ENCODE assay signal across 22 mouse cellular contexts in genomic region chr2:32671147-32671546, GRCm38 (mm10). TPM values are rescaled to one million over a fixed set of nuclear protein-coding genes. Genes with fewer than 3 reads are reported as not detected.
"Had no signal": no experiment of that assay in that cellular context is flagged by ENCODE, and none has a peak within 500 bp of the region (broad histone marks: within the 10 kb centered on the region; RNA-seq: fewer than 3 reads in every experiment).

No protein-coding gene starts in this region.

- H3K27me3 ChIP-seq: limb, embryonic 13.5 days; liver, embryonic 12.5 days; liver, embryonic 15.5 days; lung, embryonic 15.5 days; megakaryocyte, embryonic 14.5 days; midbrain, embryonic 13.5 days; neural tube, embryonic 13.5 days had no signal

- H3K4me3 ChIP-seq: layer of hippocampus, adult 2 months; limb, embryonic 10.5 days; limb, embryonic 13.5 days; liver, embryonic 12.5 days; liver, embryonic 15.5 days; lung, embryonic 15.5 days; megakaryocyte, embryonic 14.5 days; midbrain, embryonic 10.5 days; midbrain, embryonic 13.5 days; myocyte; neural tube, embryonic 13.5 days had no signal

- H3K9me3 ChIP-seq: limb, embryonic 10.5 days; limb, embryonic 13.5 days; liver, embryonic 12.5 days; liver, embryonic 15.5 days; lung, embryonic 15.5 days; megakaryocyte, embryonic 14.5 days; midbrain, embryonic 10.5 days; midbrain, embryonic 13.5 days; neural tube, embryonic 13.5 days had no signal

- H3K4me1 ChIP-seq: limb, embryonic 13.5 days had no signal

- ATAC-seq: liver, embryonic 12.5 days; midbrain, embryonic 13.5 days; midbrain, embryonic 16.5 days had no signal

- H3K9ac ChIP-seq: limb, embryonic 13.5 days; liver, embryonic 12.5 days; liver, embryonic 15.5 days; lung, embryonic 15.5 days; midbrain, embryonic 13.5 days; neural tube, embryonic 13.5 days had no signal

- H3K27ac ChIP-seq: kidney, postnatal 0 days; layer of hippocampus, adult 2 months; limb, embryonic 10.5 days; limb, embryonic 13.5 days; liver, embryonic 12.5 days; liver, embryonic 15.5 days; lung, embryonic 15.5 days; midbrain, embryonic 10.5 days; midbrain, embryonic 13.5 days; neural tube, embryonic 13.5 days had no signal

- DNase-seq: layer of hippocampus, adult 9-11 months; liver; lung, adult 18-20 months; lung, postnatal 10 days; lung, postnatal 36 days; thymus, adult 18-20 months; thymus, postnatal 36 days had no signal

- H3K4me2 ChIP-seq: limb, embryonic 13.5 days; liver, embryonic 12.5 days; liver, embryonic 15.5 days; lung, embryonic 15.5 days; midbrain, embryonic 13.5 days; neural tube, embryonic 13.5 days had no signal

- H3K36me3 ChIP-seq: midbrain, embryonic 10.5 days; midbrain, embryonic 13.5 days; neural tube, embryonic 13.5 days had no signal

RNA-seq across cellular contexts. Expression of gene Eng, which starts 24.8 kb away (rescaled TPM):
- total RNA-seq: neutrophil, adult 5-6 weeks had no signal

RNA-seq across cellular contexts. Expression of gene Ak1, which starts 49.6 kb away (rescaled TPM):
- total RNA-seq: monocyte, adult 5-6 weeks; neutrophil, adult 5-6 weeks had no signal
